ENCODE assay signal across 12 mouse cellular contexts in the genomic region with DNA sequence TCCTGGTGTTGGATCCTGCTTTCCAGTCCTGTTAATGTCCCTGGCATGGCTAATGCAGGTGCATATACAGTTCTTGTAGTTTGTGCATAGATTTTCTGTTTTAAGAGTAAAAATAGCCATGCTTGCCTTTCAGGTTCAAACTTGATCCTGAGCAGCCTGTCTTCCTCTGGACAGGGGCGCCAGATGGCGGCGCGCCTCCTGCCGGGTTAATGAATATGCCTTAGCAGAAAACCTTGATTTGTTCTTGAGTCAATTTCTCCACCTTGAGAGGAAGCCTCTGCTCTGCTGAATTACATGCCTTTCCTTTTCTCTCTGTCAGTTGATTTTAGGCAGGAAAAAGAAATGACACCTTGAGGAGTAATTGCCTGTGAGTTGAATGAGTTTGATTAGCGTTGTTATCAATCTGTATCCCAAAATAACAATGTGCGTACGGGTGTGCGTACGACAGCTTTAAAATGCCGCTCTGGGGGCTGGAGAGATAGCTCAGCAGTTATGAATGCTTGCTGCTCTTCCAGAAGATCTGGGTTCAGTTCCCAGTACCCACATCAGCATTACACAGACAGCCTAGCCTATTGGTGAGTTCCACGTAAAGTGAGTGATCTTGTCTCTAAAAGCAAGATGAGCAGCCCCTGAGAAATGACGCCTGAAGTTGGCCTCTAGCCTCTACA. TPM values are rescaled to one million over a fixed set of nuclear protein-coding genes. Genes with fewer than 3 reads are reported as not detected.
A peak's percentile ranks its signal among the peaks of the same experiment; 100 is the strongest.
DNase-seq lines count a peak whose midpoint lies in the region; ATAC-seq and TF ChIP-seq lines count a peak whose summit lies in the region.
"Had no signal": no experiment of that assay in that cellular context is flagged by ENCODE, and none has a peak within 500 bp of the region (broad histone marks: within the 10 kb centered on the region; RNA-seq: fewer than 3 reads in every experiment).

No protein-coding gene starts in this region.

- ATAC-seq in hindbrain, embryonic 11.5 days (ENCODE audit: low FRiP score) = no peak
- no peak for ATAC-seq in hindbrain, embryonic 12.5 days (ENCODE audit: low FRiP score)
- no peak for ATAC-seq in kidney, embryonic 16.5 days (ENCODE audit: low FRiP score, low TSS enrichment)
- ATAC-seq in midbrain, postnatal 0 days (ENCODE audit: low FRiP score) = no peak

- no peak overlapping the region for H3K9ac ChIP-seq in hindbrain, embryonic 11.5 days (ENCODE audit: low read depth, low read length)
- H3K9ac ChIP-seq in hindbrain, embryonic 12.5 days = no peak overlapping the region
- no peak overlapping the region for H3K9ac ChIP-seq in kidney, embryonic 16.5 days (replicated peaks; ENCODE audit: low read length)
- H3K9ac ChIP-seq in midbrain, postnatal 0 days (replicated peaks; ENCODE audit: low read length, poor library complexity, severe bottlenecking) = no peak overlapping the region
- H3K9ac ChIP-seq: embryonic facial prominence, embryonic 13.5 days; stomach, embryonic 15.5 days had no signal

- H3K27me3 ChIP-seq in hindbrain, embryonic 11.5 days (ENCODE audit: control insufficient read depth, insufficient read depth, low read length) = no peaks in the 10 kb centered on the region
- no peaks in the 10 kb centered on the region for H3K27me3 ChIP-seq in hindbrain, embryonic 10.5 days (ENCODE audit: insufficient read depth, poor library complexity, severe bottlenecking)
- H3K27me3 ChIP-seq in hindbrain, embryonic 12.5 days = no peaks in the 10 kb centered on the region
- H3K27me3 ChIP-seq in kidney, embryonic 16.5 days (ENCODE audit: insufficient read depth, low read length) = no peaks in the 10 kb centered on the region
- no peaks in the 10 kb centered on the region for H3K27me3 ChIP-seq in midbrain, postnatal 0 days (ENCODE audit: insufficient read depth, low read length)
- H3K27me3 ChIP-seq: embryonic facial prominence, embryonic 13.5 days; megakaryocyte, embryonic 14.5 days; stomach, embryonic 15.5 days had no signal

- no peaks in the 10 kb centered on the region for H3K9me3 ChIP-seq in hindbrain, embryonic 11.5 days (ENCODE audit: control insufficient read depth, low read length)
- no peaks in the 10 kb centered on the region for H3K9me3 ChIP-seq in hindbrain, embryonic 10.5 days
- no peaks in the 10 kb centered on the region for H3K9me3 ChIP-seq in hindbrain, embryonic 12.5 days (replicated peaks)
- H3K9me3 ChIP-seq in kidney, embryonic 16.5 days (ENCODE audit: low read length) = no peaks in the 10 kb centered on the region
- H3K9me3 ChIP-seq in midbrain, postnatal 0 days (ENCODE audit: low read length) = no peaks in the 10 kb centered on the region
- H3K9me3 ChIP-seq: embryonic facial prominence, embryonic 13.5 days; megakaryocyte, embryonic 14.5 days; stomach, embryonic 15.5 days had no signal

- H3K27ac ChIP-seq in hindbrain, embryonic 11.5 days (ENCODE audit: low read depth, low read length) = peak overlapping the region; percentile 3; the same call in 1 of the 2 replicates
- no peak overlapping the region for H3K27ac ChIP-seq in hindbrain, embryonic 10.5 days
- H3K27ac ChIP-seq in hindbrain, embryonic 12.5 days = 0 out of 2 replicates have a peak overlapping the region, but pooled peaks have one; percentile 1
- peak overlapping the region; percentile 57; the same call in 1 of the 2 replicates for H3K27ac ChIP-seq in kidney, embryonic 16.5 days (ENCODE audit: low read length)
- no peak overlapping the region for H3K27ac ChIP-seq in midbrain, postnatal 0 days (ENCODE audit: low read depth, low read length)
- H3K27ac ChIP-seq: embryonic facial prominence, embryonic 13.5 days; gastrocnemius, adult 2 months; stomach, embryonic 15.5 days had no signal

- WGBS in hindbrain, embryonic 11.5 days = 85% methylated on average over 13 of the region's 13 CpGs
- WGBS in hindbrain, embryonic 10.5 days = 88% methylated on average over 13 of the region's 13 CpGs
- WGBS in hindbrain, embryonic 12.5 days = 85% methylated on average over 13 of the region's 13 CpGs
- 82% methylated on average over 13 of the region's 13 CpGs for WGBS in kidney, embryonic 16.5 days
- 70% methylated on average over 13 of the region's 13 CpGs for WGBS in midbrain, postnatal 0 days

- no peak overlapping the region for H3K4me3 ChIP-seq in hindbrain, embryonic 11.5 days (ENCODE audit: low read depth, low read length)
- no peak overlapping the region for H3K4me3 ChIP-seq in hindbrain, embryonic 10.5 days
- H3K4me3 ChIP-seq in hindbrain, embryonic 12.5 days = no peak overlapping the region
- H3K4me3 ChIP-seq in kidney, embryonic 16.5 days (ENCODE audit: low read length) = no peak overlapping the region
- H3K4me3 ChIP-seq in midbrain, postnatal 0 days (ENCODE audit: low read depth, low read length) = no peak overlapping the region
- H3K4me3 ChIP-seq: embryonic facial prominence, embryonic 13.5 days; gastrocnemius, adult 2 months; megakaryocyte, embryonic 14.5 days; stomach, embryonic 15.5 days had no signal

- DNase-seq in hindbrain, embryonic 11.5 days (ENCODE audit: low spot score) = peak; percentile 9
- no peak for DNase-seq in hindbrain, embryonic 10.5 days (ENCODE audit: low spot score)
- peak; percentile 42 for DNase-seq in midbrain, postnatal 0 days (ENCODE audit: low spot score)
- no peak for DNase-seq in frontal cortex, postnatal 25 days (ENCODE audit: low spot score in 2 of 2)
- no peak for DNase-seq in spleen, postnatal 4 days (ENCODE audit: low spot score in 2 of 2)
- DNase-seq: gastrocnemius, adult 2 months had no signal

- peak; percentile 26; the same call in 1 of the 2 replicates for TF ChIP-seq CTCF in midbrain, postnatal 0 days (IDR thresholded peaks at IDR 0.05)

- no peaks in the 10 kb centered on the region for H3K4me1 ChIP-seq in hindbrain, embryonic 11.5 days (replicated peaks; ENCODE audit: control insufficient read depth, insufficient read depth, low read length)
- peaks cover 23% of the 10 kb centered on the region for H3K4me1 ChIP-seq in hindbrain, embryonic 10.5 days (replicated peaks)
- H3K4me1 ChIP-seq in hindbrain, embryonic 12.5 days = peaks cover 12% of the 10 kb centered on the region
- H3K4me1 ChIP-seq in kidney, embryonic 16.5 days (ENCODE audit: insufficient read depth, low read length) = peaks cover 20% of the 10 kb centered on the region
- H3K4me1 ChIP-seq in midbrain, postnatal 0 days (ENCODE audit: insufficient read depth, low read length) = peaks cover 3% of the 10 kb centered on the region; the same call in 1 of the 2 replicates
- H3K4me1 ChIP-seq: embryonic facial prominence, embryonic 13.5 days; stomach, embryonic 15.5 days had no signal

- H3K4me2 ChIP-seq in hindbrain, embryonic 11.5 days (replicated peaks; ENCODE audit: low read depth, low read length) = no peak overlapping the region
- H3K4me2 ChIP-seq in hindbrain, embryonic 12.5 days (replicated peaks) = no peak overlapping the region
- H3K4me2 ChIP-seq in kidney, embryonic 16.5 days (replicated peaks; ENCODE audit: low read depth, low read length) = 0 out of 2 replicates have a peak overlapping the region, but pooled peaks have one; percentile 12
- no peak overlapping the region for H3K4me2 ChIP-seq in midbrain, postnatal 0 days (ENCODE audit: low read depth, low read length, poor library complexity, severe bottlenecking)
- H3K4me2 ChIP-seq: embryonic facial prominence, embryonic 13.5 days; stomach, embryonic 15.5 days had no signal

- H3K36me3 ChIP-seq in hindbrain, embryonic 11.5 days (ENCODE audit: control insufficient read depth, insufficient read depth, low read length) = no peaks in the 10 kb centered on the region
- no peaks in the 10 kb centered on the region for H3K36me3 ChIP-seq in hindbrain, embryonic 10.5 days
- no peaks in the 10 kb centered on the region for H3K36me3 ChIP-seq in hindbrain, embryonic 12.5 days
- no peaks in the 10 kb centered on the region for H3K36me3 ChIP-seq in kidney, embryonic 16.5 days (ENCODE audit: insufficient read depth, low read length)
- no peaks in the 10 kb centered on the region for H3K36me3 ChIP-seq in midbrain, postnatal 0 days (ENCODE audit: insufficient read depth, low read length)
- H3K36me3 ChIP-seq: G1E; stomach, embryonic 15.5 days had no signal

RNA-seq across cellular contexts. Expression of a gene that starts 57.5 kb away (rescaled TPM):
- 8.3 and 11.5 TPM in 2 replicates for polyA plus RNA-seq in hindbrain, embryonic 11.5 days (2014; fragmentation: Nextera tagmentation; extraction: Ambion mirVana)
- polyA plus RNA-seq in hindbrain, embryonic 10.5 days (2016; fragmentation: Nextera tagmentation; extraction: Ambion mirVana) = 4.7 and 7.0 TPM in 2 replicates
- 10.3 and 10.7 TPM in 2 replicates for polyA plus RNA-seq in hindbrain, embryonic 12.5 days (2016; fragmentation: Nextera tagmentation; extraction: Ambion mirVana)
- 8.1 and 9.7 TPM in 2 replicates for polyA plus RNA-seq in kidney, embryonic 16.5 days (2015; fragmentation: Nextera tagmentation; extraction: Ambion mirVana)
- total RNA-seq in midbrain, postnatal 0 days (2014; rRNA removed) = 56.5 and 56.6 TPM in 2 replicates
- polyA plus RNA-seq in midbrain, postnatal 0 days (2015; fragmentation: Nextera tagmentation; extraction: Ambion mirVana) = 11.2 and 13.0 TPM in 2 replicates
- polyA plus RNA-seq: G1E had no signal

Comparison
In these comparisons a context has a peak if more than half of its experiments do, and no peak if none do; other contexts are left out.
1. DNase-seq: peak in hindbrain, embryonic 11.5 days (single experiment) and midbrain, postnatal 0 days (single experiment); none in hindbrain, embryonic 10.5 days (single experiment), frontal cortex, postnatal 25 days (0 of 2) and spleen, postnatal 4 days (0 of 2).
2. H3K27ac ChIP-seq: peak in hindbrain, embryonic 11.5 days (single experiment), hindbrain, embryonic 12.5 days (single experiment) and kidney, embryonic 16.5 days (single experiment); none in hindbrain, embryonic 10.5 days (single experiment) and midbrain, postnatal 0 days (single experiment).